Mouse (Mus musculus): Measurements from ENCODE around the gene Ankdd1a.
A peak's percentile ranks its signal among the peaks of the same experiment; 100 is the strongest.

Gene Ankdd1a

GRCm38 (mm10) chr9:65508449-65508848 is 11.5 kb downstream of the Ankdd1a start:
- DNase-seq (ENCODE audit: low spot score in 2 of 2) = no peak

- DNase-seq (ENCODE audit: low spot score in 2 of 2) = no peak
Measured at GRCm38 (mm10) chr9:65502721-65503505, 17.1 kb downstream of the Ankdd1a start.

GRCm38 (mm10) chr9:65502146-65502545 is 17.8 kb downstream of the Ankdd1a start:
- no peak for DNase-seq (ENCODE audit: low spot score in 2 of 2)

GRCm38 (mm10) chr9:65492851-65493250 is 27.1 kb downstream of the Ankdd1a start:
- no peak for DNase-seq (ENCODE audit: low spot score in 2 of 2)

GRCm38 (mm10) chr9:65492351-65492750 is 27.6 kb downstream of the Ankdd1a start:
- no peak for DNase-seq (ENCODE audit: low spot score in 2 of 2)

GRCm38 (mm10) chr9:65491476-65491875 is 28.5 kb downstream of the Ankdd1a start:
- no peak for DNase-seq (ENCODE audit: low spot score in 2 of 2)

GRCm38 (mm10) chr9:65480071-65480470 is 39.9 kb downstream of the Ankdd1a start:
- DNase-seq (ENCODE audit: low spot score in 2 of 2) = no peak

- no peak for DNase-seq (ENCODE audit: low spot score in 2 of 2)
Measured at GRCm38 (mm10) chr9:65479158-65479557, 40.8 kb downstream of the Ankdd1a start.

- DNase-seq (ENCODE audit: low spot score in 2 of 2) = no peak
Measured at GRCm38 (mm10) chr9:65472769-65473168, 47.2 kb downstream of the Ankdd1a start.

- DNase-seq (ENCODE audit: low spot score in 2 of 2) = no peak
Measured at GRCm38 (mm10) chr9:65467686-65468085, 52.3 kb downstream of the Ankdd1a start.

GRCm38 (mm10) chr9:65465241-65465640 is 54.8 kb downstream of the Ankdd1a start:
- no peak for DNase-seq (ENCODE audit: low spot score in 2 of 2)

- DNase-seq (ENCODE audit: low spot score in 2 of 2) = no peak
Measured at GRCm38 (mm10) chr9:65464161-65464560, 55.8 kb downstream of the Ankdd1a start.

GRCm38 (mm10) chr9:65462544-65462943 is 57.4 kb downstream of the Ankdd1a start:
- no peak for DNase-seq (ENCODE audit: low spot score in 2 of 2)

- peak; percentile 92 to 96 for DNase-seq (ENCODE audit: low spot score in 2 of 2)
Measured at GRCm38 (mm10) chr9:65460732-65461442, 59.1 kb downstream of the Ankdd1a start, which contains the start of gene Spg21. Gene Spg21, plus strand, starts transcription at chr9:65460947.

- no peak for DNase-seq (ENCODE audit: low spot score in 2 of 2)
Measured at GRCm38 (mm10) chr9:65460198-65460597, 59.8 kb downstream of the Ankdd1a start.

- DNase-seq (ENCODE audit: low spot score in 2 of 2) = no peak
Measured at GRCm38 (mm10) chr9:65458975-65459374, 61.0 kb downstream of the Ankdd1a start.

GRCm38 (mm10) chr9:65447951-65448350 is 72.0 kb downstream of the Ankdd1a start:
- no peak for DNase-seq (ENCODE audit: low spot score in 2 of 2)

GRCm38 (mm10) chr9:65444692-65445091 is 75.3 kb downstream of the Ankdd1a start:
- DNase-seq (ENCODE audit: low spot score in 2 of 2) = no peak
